Mouse (Mus musculus) ES-E14 (cell line): ENCODE data around the gene Vmn2r53.
"Not testable (repeated sequence)": the region's sequence is repeated elsewhere in the genome, so short reads cannot be mapped to it uniquely, and the experiment has no call there.

Experiments used
- CHD2 ChIP-seq: IDR thresholded peaks from 2 replicates; pipeline ENCODE4 v1.6.1; 2014; ENCODE audit warnings: mild to moderate bottlenecking, low read depth, low read length, inconsistent platforms
- HCFC1 ChIP-seq: IDR thresholded peaks from 2 replicates; pipeline ENCODE4 v1.6.1; 2012; ENCODE audit warnings: low read length, inconsistent platforms, borderline replicate concordance; ENCODE audit not compliant: insufficient read depth
- MAFK ChIP-seq: IDR thresholded peaks from 2 replicates; pipeline ENCODE4 v1.6.1; 2014; ENCODE audit warnings: mild to moderate bottlenecking, low read depth, low read length, inconsistent platforms; ENCODE audit not compliant: insufficient read depth
- ZNF384 ChIP-seq: IDR thresholded peaks from 2 replicates; pipeline ENCODE4 v1.6.1; 2012; ENCODE audit warnings: low read depth, low read length, inconsistent platforms

- not testable (repeated sequence) for TF ChIP-seq HCFC1, MAFK, ZNF384, CHD2
Measured at GRCm38 (mm10) chr7:12640219-12640618, 31.6 kb upstream of the Vmn2r53 start, which contains the start of gene Vmn2r54.
